Mouse (Mus musculus) bone marrow, adult 2 months (tissue): Measurements from ENCODE around the gene Tmprss4. TPM values are rescaled to one million over a fixed set of nuclear protein-coding genes. Genes with fewer than 3 reads are reported as not detected.

Experiments
- H3K27ac ChIP-seq: fragments of 200-500 bp; 2 replicates; pipeline ENCODE4 v1.5.1; 2012; ENCODE audit warnings: low read depth, mild to moderate bottlenecking, control low read depth, inconsistent platforms, low read length; ENCODE audit not compliant: control insufficient read depth, poor library complexity, insufficient read depth
- H3K4me1 ChIP-seq: fragments of 200-500 bp; 2 replicates; pipeline ENCODE4 v1.6.1; 2011; ENCODE audit warnings: low read length; ENCODE audit not compliant: control insufficient read depth, insufficient read depth
- H3K4me3 ChIP-seq: fragments of 200-500 bp; replicated peaks from 2 replicates; pipeline ENCODE3; 2011; ENCODE audit warnings: mild to moderate bottlenecking, low read depth, low read length, control low read depth; ENCODE audit not compliant: control insufficient read depth
- CTCF ChIP-seq: fragments of 200-500 bp; IDR thresholded peaks from 2 replicates; pipeline ENCODE4 v1.5.1; 2011; ENCODE audit warnings: low read length, control low read depth; ENCODE audit not compliant: control insufficient read depth, insufficient read depth
- POLR2A ChIP-seq: fragments of 200-500 bp; IDR thresholded peaks from 2 replicates; pipeline ENCODE4 v1.6.1; 2011; ENCODE audit warnings: low read depth, mild to moderate bottlenecking, control low read depth, low read length, borderline replicate concordance; ENCODE audit not compliant: control insufficient read depth
- WGBS: fragments of 180-500 bp; shearing (Covaris S2); methylation state at CpG from one replicate; pipeline ENCODE4 v1.1.7; 2018; 5-methylcytosine and 5-hydroxymethylcytosine counted together
- polyA plus RNA-seq: library from polyadenylated mRNA; stranded (reverse); fragments of >200 nt; gene quantifications from 2 replicates; pipeline ENCODE4 v1.2.4, GENCODE M21; 2011; ENCODE audit warnings: low replicate concordance; ENCODE audit not compliant: missing spikeins, insufficient read depth, insufficient read length

Tmprss4 gene
- polyA plus RNA-seq, 1 experiment = not detected

GRCm38 (mm10) chr9:45206121-45206520 lies 2.2 kb upstream of the Tmprss4 start:
- 62% methylated on average over 4 of the region's 4 CpGs for WGBS
- H3K27ac ChIP-seq = no peak overlapping the region
- H3K4me1 ChIP-seq = peaks cover 4% of the 10 kb centered on the region
- no peak overlapping the region for H3K4me3 ChIP-seq
- TF ChIP-seq CTCF (no peak), POLR2A (no peak)

- 46% methylated on average over 5 of the region's 5 CpGs for WGBS
- Histone ChIP-seq H3K4me1 (peaks cover 8% of the 10 kb centered on the region), H3K27ac (no peak overlapping the region), H3K4me3 (no peak overlapping the region)
- TF ChIP-seq CTCF = no peak
- no peak for TF ChIP-seq POLR2A
Observed at GRCm38 (mm10) chr9:45205143-45205542, 1.3 kb upstream of the Tmprss4 start.

GRCm38 (mm10) chr9:45202021-45202798 lies 1.7 kb downstream of the Tmprss4 start:
- no peak overlapping the region for H3K4me3 ChIP-seq
- WGBS = 40% methylated on average over 9 of the region's 9 CpGs
- TF ChIP-seq CTCF (no peak), POLR2A (no peak)
- H3K4me1 ChIP-seq = peaks cover 8% of the 10 kb centered on the region
- H3K27ac ChIP-seq = no peak overlapping the region

GRCm38 (mm10) chr9:45201319-45201947 lies 2.5 kb downstream of the Tmprss4 start:
- TF ChIP-seq CTCF (no peak), POLR2A (no peak)
- Histone ChIP-seq H3K4me1 (peaks cover 8% of the 10 kb centered on the region), H3K4me3 (no peak overlapping the region), H3K27ac (no peak overlapping the region)
- 41% methylated on average over 5 of the region's 5 CpGs for WGBS

- no peak overlapping the region for H3K27ac ChIP-seq
- peaks cover 8% of the 10 kb centered on the region for H3K4me1 ChIP-seq
- TF ChIP-seq CTCF (no peak), POLR2A (no peak)
- WGBS = 65% methylated on average over 5 of the region's 5 CpGs
- H3K4me3 ChIP-seq = no peak overlapping the region
Observed at GRCm38 (mm10) chr9:45197549-45197948, 6.3 kb downstream of the Tmprss4 start.

GRCm38 (mm10) chr9:45196125-45196830 lies 7.6 kb downstream of the Tmprss4 start:
- TF ChIP-seq POLR2A = no peak
- TF ChIP-seq CTCF = no peak
- no peak overlapping the region for H3K4me3 ChIP-seq
- 69% methylated on average over 8 of the region's 8 CpGs for WGBS
- peaks cover 4% of the 10 kb centered on the region for H3K4me1 ChIP-seq
- H3K27ac ChIP-seq = no peak overlapping the region

GRCm38 (mm10) chr9:45195468-45195867 lies 8.4 kb downstream of the Tmprss4 start:
- TF ChIP-seq CTCF (no peak), POLR2A (no peak)
- H3K4me3 ChIP-seq = no peak overlapping the region
- H3K4me1 ChIP-seq = no peaks in the 10 kb centered on the region; the same call in 1 of the 2 replicates
- no peak overlapping the region for H3K27ac ChIP-seq
- 85% methylated on average over 4 of the region's 4 CpGs for WGBS

GRCm38 (mm10) chr9:45189661-45190174 lies 14.2 kb downstream of the Tmprss4 start:
- Histone ChIP-seq H3K27ac (no peak overlapping the region), H3K4me3 (no peak overlapping the region), H3K4me1 (no peaks in the 10 kb centered on the region; the same call in 1 of the 2 replicates)
- TF ChIP-seq CTCF = no peak
- no peak for TF ChIP-seq POLR2A
- WGBS = 47% methylated on average over 4 of the region's 4 CpGs
